Mouse (Mus musculus) megakaryocyte, adult 5-6 weeks (primary cell): ENCODE measurements around the gene Baiap2. TPM values are rescaled to one million over a fixed set of nuclear protein-coding genes. Genes with fewer than 3 reads are reported as not detected.

ENCODE experiments used
- ATAC-seq: 2 replicates; pipeline ENCODE4 v1.8.0; 2016; ENCODE audit warnings: mild to moderate bottlenecking, inconsistent platforms; ENCODE audit not compliant: poor library complexity, severe bottlenecking
- total RNA-seq, 2 experiments: library from RNA; stranded (forward) in 1 of 2; stranded (reverse) in 1 of 2; fragments of 153-499, 151-499 nt in 1 of 2; fragments of 221-1000, 200-1000 nt in 1 of 2; gene quantifications; 2 replicates each; pipeline versions ENCODE4 v1.2.3 to v1.2.4; 2015 to 2017

Baiap2 gene
- total RNA-seq, 2 experiments from 2014 or later: 6.2 TPM

DNA sequence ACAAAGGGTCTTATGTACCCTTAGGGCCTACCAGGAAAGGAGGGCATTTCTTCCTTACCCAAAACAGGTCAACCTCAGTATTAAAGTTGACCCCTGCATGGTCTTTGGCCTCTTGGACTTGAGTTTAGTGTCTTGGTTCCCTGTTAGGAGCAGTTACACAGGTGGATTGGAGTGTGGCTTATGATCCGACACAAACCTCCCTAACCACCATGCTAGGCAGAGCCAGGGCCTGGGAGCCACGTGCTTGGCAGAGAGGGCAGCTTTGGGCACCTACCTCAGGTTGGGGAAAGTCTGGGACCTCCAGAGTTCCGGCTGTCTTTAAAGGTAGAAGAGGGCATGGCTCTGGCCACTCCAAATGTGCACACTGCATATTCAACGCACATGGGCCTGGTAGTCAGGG lies 23.1 kb upstream of the Baiap2 start:
- no peak for ATAC-seq

GRCm38 (mm10) chr11:119919897-119920296 lies 22.7 kb upstream of the Baiap2 start:
- ATAC-seq: peak; percentile 72

DNA sequence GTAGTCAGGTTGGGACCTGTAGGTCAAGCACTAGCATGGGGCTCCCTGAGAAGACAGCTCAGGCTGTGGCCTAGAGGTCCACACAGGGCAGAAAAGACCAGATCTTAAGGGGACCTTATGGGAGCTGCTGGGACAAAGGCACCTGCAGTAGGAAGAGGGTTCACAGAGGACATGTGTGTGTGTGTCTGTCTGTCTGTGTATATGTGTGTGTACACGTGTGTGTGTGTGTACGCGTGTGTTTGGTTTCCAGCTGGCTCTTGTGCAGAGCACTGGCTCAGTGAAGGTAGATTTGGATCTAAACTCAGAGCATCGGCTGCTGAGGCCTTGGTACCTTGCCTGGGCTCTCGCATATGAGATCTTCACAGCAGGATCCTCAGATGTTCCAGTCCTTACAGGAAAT lies 21.9 kb upstream of the Baiap2 start:
- no peak for ATAC-seq

DNA sequence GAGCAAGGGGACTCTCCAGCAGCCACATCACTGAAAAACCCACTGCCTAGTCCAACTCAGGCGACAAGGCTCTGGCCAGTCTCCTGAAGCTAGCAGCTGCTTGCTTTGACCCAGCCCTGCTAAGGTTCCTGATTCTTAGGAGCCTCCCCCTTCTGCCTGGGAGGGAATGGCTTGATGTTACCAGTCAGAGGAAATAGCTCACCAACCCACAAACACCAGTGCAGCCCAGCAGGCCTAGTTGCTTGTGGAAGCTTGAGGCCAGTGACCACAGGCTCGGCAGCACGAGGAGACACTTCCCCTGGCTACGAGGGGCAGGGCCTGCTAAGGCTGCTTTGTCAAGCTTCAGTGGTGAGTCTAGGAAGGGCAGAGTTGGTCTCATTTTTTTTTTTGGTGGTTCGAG lies 17.4 kb upstream of the Baiap2 start:
- ATAC-seq: peak; percentile 96

- no peak for ATAC-seq
Observed at GRCm38 (mm10) chr11:119926762-119927161, 15.8 kb upstream of the Baiap2 start.

DNA sequence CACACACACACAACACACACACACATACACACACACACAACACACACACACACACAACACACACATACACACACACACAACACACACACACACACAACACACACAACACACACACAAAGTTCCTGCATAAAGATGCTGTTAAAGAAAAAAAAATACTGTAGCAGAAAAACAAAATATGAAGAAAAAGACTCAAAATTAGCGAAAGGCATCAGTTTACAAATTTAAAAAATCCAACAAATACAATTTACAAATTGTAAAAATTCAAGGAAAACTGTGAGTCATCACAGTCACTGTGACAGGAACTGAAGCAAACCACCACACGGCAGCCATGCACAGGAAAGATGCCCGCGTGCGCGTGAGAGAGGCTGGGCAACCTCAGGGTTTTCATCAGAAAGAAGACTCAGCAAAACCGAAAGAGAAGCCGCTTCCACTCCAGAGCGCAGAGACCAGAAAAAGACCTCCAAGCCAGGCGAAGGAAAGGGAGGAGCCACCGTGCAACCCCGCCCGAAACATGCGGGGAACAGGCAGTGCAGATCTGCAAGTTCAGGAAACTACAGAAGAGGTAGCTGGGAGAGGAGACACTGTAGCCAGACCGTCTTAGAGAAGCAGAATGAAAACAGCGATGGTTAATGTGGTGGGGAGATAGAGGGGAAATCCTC lies 14.4 kb upstream of the Baiap2 start:
- peak; percentile 65 for ATAC-seq

DNA sequence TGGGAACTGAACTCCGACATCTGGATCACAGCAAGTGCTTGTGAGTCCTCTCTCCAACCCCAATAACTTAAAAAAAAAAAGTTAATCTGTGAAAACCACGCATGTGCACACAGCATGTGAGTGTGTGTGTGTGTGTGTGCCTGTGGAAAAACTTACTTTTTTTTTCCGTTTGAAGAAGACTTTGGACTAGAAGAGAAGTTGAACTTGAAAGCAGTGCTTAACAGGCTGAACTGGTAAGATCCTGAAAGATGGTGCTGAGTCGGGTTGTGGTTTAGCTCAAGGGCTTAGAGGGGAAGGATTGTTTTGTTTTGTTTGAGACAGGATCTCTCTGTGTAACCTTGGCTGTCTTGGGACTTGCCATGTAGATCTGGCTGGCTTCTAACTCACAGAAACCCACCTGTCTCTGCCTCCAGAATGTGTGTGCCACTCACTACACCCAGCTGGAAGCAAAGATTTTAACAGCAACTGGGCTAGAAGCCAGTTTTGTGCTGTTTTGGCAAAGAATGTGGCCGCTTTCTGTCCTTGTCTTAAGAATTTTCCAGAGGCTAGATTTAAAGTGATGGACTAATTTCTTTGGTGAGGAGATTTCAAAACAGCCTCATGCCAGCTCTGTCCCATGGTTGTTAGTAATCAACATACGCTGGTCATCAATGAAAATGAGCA lies 12.8 kb upstream of the Baiap2 start:
- no peak for ATAC-seq

DNA sequence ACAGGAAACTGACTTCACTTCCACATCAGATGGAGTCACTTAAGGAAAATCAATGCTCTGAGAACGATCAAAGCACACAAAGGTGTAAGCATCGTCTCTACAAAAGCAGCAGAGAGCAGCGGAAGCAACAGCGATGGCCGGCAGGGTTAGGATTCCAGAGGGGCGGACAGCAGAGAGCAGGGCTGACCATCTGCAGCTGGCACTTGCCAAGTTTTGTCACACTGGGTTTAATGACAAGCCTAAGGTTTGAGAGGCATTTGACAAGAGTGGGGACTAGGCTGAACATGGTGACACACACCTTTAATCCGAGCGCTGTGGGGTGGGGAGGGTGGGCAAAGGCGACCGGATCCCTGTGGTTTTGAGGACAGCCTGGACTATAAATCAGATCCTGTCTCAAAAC lies 10.8 kb upstream of the Baiap2 start:
- no peak for ATAC-seq

DNA sequence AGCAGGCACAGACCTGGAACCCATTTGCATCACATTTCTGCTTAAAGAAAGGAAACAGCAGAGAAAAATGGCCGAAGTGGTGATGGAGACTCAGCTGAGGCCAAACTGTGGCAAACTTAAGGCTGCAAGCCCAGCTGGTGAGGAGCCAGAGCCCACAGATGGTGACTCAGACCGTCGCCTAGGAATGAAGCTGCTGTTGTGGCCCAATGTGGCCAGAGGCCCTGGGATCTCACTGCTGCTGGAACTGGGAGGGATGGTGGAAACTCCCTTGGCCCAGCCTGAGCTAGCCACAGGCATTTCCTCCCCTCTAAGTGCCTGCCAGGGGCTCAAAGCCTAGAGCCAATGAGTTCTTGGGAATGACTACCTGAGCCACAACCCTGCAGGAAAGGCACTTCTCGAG lies 9.4 kb upstream of the Baiap2 start:
- ATAC-seq: no peak

DNA sequence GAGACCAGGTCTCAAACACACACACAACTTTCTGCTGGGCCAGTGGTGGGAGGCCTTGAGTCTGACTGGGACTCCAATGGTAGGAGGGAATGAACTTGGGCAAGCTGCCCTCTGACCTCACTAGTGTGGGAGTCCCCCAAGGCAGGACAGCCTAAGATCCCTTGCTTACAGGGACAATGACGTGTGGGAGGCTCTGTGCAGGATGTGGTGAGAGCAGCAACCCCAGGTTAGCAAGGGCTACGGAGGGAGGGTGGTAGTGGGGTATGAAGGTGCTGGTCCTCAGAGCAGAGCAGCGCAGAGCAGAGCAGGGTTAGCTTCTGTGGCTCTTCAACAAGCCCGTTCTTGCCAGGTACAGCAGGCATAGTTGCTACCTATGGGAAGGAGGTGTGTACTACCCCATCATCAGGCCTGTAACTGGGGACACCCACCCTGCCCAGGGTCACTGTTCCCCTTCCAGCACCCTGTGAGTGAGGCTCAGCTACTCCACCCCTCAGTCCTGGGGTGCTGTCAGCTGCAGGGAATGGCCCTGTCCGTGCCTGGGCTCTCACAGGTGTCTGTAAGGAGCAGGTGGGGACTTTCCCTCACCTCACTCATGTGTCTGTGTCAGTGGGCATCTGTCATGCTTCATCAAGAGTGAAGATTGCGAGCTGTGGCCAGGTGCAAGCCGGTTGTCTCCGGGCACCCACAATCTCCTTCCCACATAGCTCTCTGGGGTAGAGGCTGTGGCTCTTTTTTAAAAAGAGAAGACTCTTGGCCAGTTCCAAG lies 8.6 kb upstream of the Baiap2 start:
- ATAC-seq: peak; percentile 23

DNA sequence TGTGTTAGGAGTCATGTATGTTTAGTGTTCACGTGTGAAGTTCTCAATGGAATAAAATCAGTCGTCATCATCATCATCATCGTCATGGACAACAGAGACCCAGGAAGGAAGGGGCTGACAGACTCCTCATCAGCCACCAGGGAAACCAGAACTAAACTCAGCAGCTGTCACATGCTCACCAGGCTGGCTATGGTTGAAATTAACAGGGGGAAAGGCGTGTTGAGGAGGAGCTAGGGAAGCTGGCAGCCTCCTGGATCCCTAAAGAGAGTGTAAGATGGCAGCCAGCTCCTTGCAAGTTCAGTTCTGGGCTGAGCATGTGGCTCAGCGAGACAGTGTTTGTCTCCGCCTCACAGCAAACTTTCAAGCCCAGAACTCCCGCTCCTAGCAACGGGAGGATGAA lies 7.8 kb upstream of the Baiap2 start:
- ATAC-seq: no peak

GRCm38 (mm10) chr11:119935457-119935856 lies 7.1 kb upstream of the Baiap2 start:
- ATAC-seq: peak; percentile 44

GRCm38 (mm10) chr11:119936456-119936855 lies 6.1 kb upstream of the Baiap2 start:
- no peak for ATAC-seq

DNA sequence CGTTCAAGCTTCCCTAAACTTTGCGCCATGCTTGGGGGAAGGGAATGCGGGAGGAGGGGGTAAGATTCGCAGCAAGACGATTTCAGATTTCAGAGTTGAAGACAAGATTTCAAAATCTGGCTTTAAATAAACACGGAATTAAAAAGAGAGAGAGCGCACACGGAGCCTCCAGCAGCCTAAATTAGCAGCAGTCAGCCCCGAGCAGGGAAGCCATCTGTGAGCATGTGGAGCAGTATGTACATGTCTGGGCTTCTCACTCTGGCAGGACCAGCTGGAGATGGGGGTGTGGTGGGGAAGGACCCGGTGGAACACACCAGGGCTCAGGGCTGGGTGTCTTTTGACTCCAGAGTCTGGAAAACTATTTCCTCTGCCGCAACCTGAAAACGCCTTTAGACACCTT lies 5.3 kb upstream of the Baiap2 start:
- ATAC-seq: no peak

- ATAC-seq: no peak
Observed at GRCm38 (mm10) chr11:119937772-119938502, 4.6 kb upstream of the Baiap2 start.

DNA sequence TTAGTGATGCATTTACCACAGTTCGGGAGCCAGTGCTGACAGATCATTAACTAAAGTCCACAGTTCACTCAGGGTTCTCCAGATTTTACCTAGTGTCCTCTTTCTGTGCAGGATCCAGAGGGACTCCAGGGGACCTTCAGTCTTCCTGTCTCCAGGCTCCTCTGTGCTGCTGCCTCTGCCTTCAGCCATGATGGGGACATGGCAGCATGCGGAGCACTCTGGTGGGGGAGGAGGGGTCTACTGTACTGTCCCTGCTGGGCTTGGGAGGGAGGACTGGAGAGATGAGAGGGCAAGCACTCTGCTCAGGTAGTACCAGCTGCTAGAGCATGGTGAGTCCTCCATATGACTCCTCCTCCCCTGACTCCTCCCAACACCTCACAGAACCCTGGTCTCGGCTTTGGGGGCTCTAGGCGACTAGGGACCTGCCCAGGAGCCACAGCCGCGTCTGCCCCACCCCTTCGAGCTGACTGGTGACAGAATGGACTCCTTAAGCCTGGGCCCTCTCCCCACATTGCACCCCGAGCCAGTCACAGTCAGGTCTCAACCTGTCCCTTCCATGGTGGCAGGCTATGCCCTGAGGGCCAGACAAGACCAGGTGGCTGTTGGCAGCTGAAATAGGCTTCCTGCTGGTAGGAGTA lies 3.4 kb upstream of the Baiap2 start:
- ATAC-seq: no peak

DNA sequence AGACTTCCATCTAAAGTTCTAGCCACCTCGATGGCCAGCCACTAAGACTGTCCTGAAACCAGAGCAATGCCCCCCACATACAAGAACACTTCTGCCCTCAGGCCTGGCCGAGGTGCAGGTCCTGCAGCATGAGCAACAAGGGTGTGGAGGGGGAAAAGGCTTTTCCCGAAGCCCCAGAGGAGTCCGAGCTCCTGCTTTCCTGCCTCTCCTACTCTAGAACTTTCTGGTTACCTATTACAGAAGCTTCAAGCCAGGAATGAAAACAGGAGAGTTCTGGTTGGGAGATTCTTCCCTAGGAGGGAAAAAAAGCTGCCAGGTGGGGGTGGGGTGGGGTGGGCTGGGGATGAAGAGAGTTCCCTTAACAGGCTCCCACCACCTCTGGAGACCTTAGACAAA lies 2.9 kb upstream of the Baiap2 start:
- ATAC-seq: no peak

- no peak for ATAC-seq
Observed at GRCm38 (mm10) chr11:119940142-119940541, 2.4 kb upstream of the Baiap2 start.

GRCm38 (mm10) chr11:119941794-119942193 lies 769 bp upstream of the Baiap2 start:
- ATAC-seq: no peak

GRCm38 (mm10) chr11:119942201-119942726 lies 299 bp upstream of the Baiap2 start:
- no peak for ATAC-seq
